Mouse (Mus musculus) spleen, adult 2 months (tissue): ENCODE data around the gene Trafd1.

Experiments
- CTCF ChIP-seq: fragments of 200-500 bp; IDR thresholded peaks from 2 replicates; pipeline ENCODE4 v1.5.1; 2011; ENCODE audit warnings: mild to moderate bottlenecking, inconsistent platforms; ENCODE audit not compliant: insufficient read depth, insufficient read length, insufficient replicate concordance; ENCODE audit errors: extremely low read depth
- POLR2A ChIP-seq: fragments of 200-500 bp; IDR thresholded peaks from 2 replicates; pipeline ENCODE4 v1.6.1; 2011; ENCODE audit warnings: low read depth, low read length, inconsistent platforms

- TF ChIP-seq POLR2A (no peak), CTCF (no peak)
These were observed 18.2 kb downstream of the Trafd1 start for GRCm38 (mm10) chr5:121367255-121367654.
